Mouse (Mus musculus) heart, embryonic 16.5 days (tissue): ENCODE data around the gene Nbr1. TPM values are rescaled to one million over a fixed set of nuclear protein-coding genes. Genes with fewer than 3 reads are reported as not detected.
"Not testable (repeated sequence)": the region's sequence is repeated elsewhere in the genome, so short reads cannot be mapped to it uniquely, and the experiment has no call there.

Source experiments
- ATAC-seq: fragments of 200-750 bp; cut with Nextera tagmentation; replicated peaks from 2 replicates; pipeline ENCODE4 v1.8.0; 2017; ENCODE audit warnings: moderate number of reproducible peaks; ENCODE audit not compliant: insufficient read depth, low FRiP score; ENCODE audit errors: extremely low read depth
- H3K27ac ChIP-seq: fragments of 300-500 bp; sonication (generic); 2 replicates; pipeline ENCODE4 v1.5.1; 2014; ENCODE audit warnings: mild to moderate bottlenecking, low read length, control low read depth, moderate library complexity
- H3K27me3 ChIP-seq: fragments of 300-500 bp; sonication (generic); 2 replicates; pipeline ENCODE4 v1.6.1; 2014; ENCODE audit warnings: low read length, mixed read lengths; ENCODE audit not compliant: control insufficient read depth, insufficient read depth
- H3K36me3 ChIP-seq: fragments of 300-500 bp; sonication (generic); 2 replicates; pipeline ENCODE4 v1.6.1; 2014; ENCODE audit not compliant: control insufficient read depth, insufficient read depth
- H3K4me1 ChIP-seq: fragments of 300-500 bp; sonication (generic); 2 replicates; pipeline ENCODE4 v1.6.1; 2014; ENCODE audit warnings: low read length, mixed read lengths; ENCODE audit not compliant: control insufficient read depth, insufficient read depth
- H3K4me2 ChIP-seq: fragments of 300-500 bp; sonication (generic); 2 replicates; pipeline ENCODE4 v1.6.1; 2014; ENCODE audit warnings: low read depth, mild to moderate bottlenecking, control low read depth, low read length
- H3K4me3 ChIP-seq: fragments of 300-500 bp; sonication (generic); 2 replicates; pipeline ENCODE4 v1.5.1; 2014; ENCODE audit warnings: mild to moderate bottlenecking, control low read depth, low read length
- H3K9ac ChIP-seq: fragments of 300-500 bp; sonication (generic); 2 replicates; pipeline ENCODE4 v1.6.1; 2014; ENCODE audit warnings: low read length, control low read depth
- H3K9me3 ChIP-seq: fragments of 300-500 bp; sonication (generic); replicated peaks from 2 replicates; pipeline ENCODE4 v1.6.1; 2016; ENCODE audit warnings: low read length; ENCODE audit not compliant: control insufficient read depth
- WGBS: fragments of 180-500 bp; shearing (Covaris S2); extraction: QIAGEN DNeasy Blood & Tissue Kit; methylation state at CpG from one replicate; pipeline ENCODE4 v1.1.7; 2014; 5-methylcytosine and 5-hydroxymethylcytosine counted together
- polyA plus RNA-seq: library from polyadenylated mRNA; unstranded; fragments of >200 nt; fragmentation: Nextera tagmentation; extraction: Ambion mirVana; gene quantifications from 2 replicates; pipeline ENCODE4 v1.2.1, GENCODE M21; 2015

The Nbr1 gene
- polyA plus RNA-seq, 1 experiment from 2014 or later, result 65.5 TPM

DNA sequence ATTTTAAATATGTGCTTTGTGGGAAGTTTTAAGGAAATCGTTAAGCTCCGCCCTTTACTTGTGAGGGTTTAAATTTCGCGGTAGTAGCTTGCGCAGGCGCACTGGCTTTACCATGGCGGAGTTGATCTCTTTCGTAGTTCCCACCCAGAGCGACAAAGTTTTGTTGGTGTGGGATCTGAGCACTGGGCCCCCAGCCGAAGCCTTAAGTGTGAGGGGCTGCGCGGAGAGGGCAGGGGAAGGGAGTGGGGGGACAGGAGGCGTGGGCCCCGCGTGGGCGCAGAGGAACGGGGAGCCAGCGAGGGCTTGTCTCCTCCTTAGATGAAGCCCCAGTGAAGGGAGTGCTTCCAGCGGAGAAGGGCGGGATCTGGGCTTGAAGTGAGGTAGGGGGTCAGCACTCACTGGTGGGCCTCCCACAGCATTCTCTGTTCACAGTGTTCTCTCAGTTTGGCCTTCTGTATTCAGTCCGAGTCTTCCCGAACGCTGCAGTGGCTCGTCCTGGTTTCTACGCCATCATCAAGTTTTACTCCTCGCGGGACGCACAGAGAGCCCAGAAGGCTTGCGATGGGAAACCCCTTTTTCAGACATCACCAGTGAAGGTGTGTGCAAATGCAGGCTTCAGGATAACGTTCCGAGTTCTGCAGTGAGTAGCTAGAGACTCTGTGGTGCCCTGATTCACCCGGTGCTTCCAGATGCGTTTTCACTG lies 76.1 kb downstream of the Nbr1 start:
- Histone ChIP-seq H3K27me3 (no peaks in the 10 kb centered on the region), H3K9ac (peak overlapping the region; percentile 95), H3K36me3 (peaks cover 5% of the 10 kb centered on the region; the same call in 1 of the 2 replicates), H3K4me1 (peaks cover 5% of the 10 kb centered on the region), H3K4me3 (peak overlapping the region; percentile 71), H3K4me2 (peak overlapping the region; percentile 85), H3K9me3 (no peaks in the 10 kb centered on the region), H3K27ac (peak overlapping the region; percentile 99)
- WGBS, result under 1% methylated on average over 33 of the region's 33 CpGs
- peak; percentile 42; the same call in 1 of the 2 replicates for ATAC-seq

DNA sequence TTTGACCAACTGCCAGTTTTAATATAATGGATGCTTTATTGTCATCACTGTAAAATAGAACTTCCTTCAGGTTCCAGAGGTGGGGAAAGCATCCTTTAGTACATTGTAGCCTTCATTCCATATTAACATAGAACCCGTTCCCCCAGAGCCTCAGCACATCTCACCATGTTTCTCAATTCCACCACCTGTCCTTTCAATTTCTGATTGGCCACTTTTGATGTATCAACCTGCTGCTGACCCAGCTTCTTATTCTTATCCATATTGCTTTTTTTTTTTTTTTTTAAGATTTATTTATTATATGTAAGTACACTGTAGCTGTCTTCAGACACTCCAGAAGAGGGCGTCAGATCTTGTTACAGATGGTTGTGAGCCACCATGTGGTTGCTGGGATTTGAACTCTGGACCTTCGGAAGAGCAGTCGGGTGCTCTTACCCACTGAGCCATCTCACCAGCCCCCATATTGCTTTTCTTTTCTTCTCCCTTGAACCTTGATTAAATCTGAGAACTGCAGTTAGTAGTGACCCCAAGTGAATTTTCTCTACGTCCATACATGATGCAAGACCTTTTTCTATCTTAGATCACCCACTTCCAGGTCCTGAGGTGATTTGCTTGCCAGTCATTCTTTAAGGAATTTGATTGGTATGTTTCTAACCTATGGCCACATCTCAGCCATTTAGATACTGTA lies 76.9 kb downstream of the Nbr1 start:
- H3K27ac ChIP-seq, H3K4me3 ChIP-seq, H3K9ac ChIP-seq, ATAC-seq, H3K36me3 ChIP-seq, H3K4me1 ChIP-seq, H3K27me3 ChIP-seq, H3K9me3 ChIP-seq: not testable (repeated sequence)
- peak overlapping the region; percentile 85 for H3K4me2 ChIP-seq
- WGBS, result 71% methylated on average over 4 of the region's 5 CpGs

Other genes starting within 250 kb of the Nbr1 start
- 135 TPM in 2 replicates for gene Becn1, start 249.9 kb upstream of the Nbr1 start, polyA plus RNA-seq
- gene Psme3, start 235.9 kb upstream of the Nbr1 start, polyA plus RNA-seq, result 94.1 and 103 TPM in 2 replicates
- 0.89 and 0.92 TPM in 2 replicates for gene Aoc2, start 227.1 kb upstream of the Nbr1 start, polyA plus RNA-seq
- 2.2 and 2.6 TPM in 2 replicates for gene Aoc3, start 221.5 kb upstream of the Nbr1 start, polyA plus RNA-seq
- not detected in 2 replicates for gene G6pc, start 184.6 kb upstream of the Nbr1 start, polyA plus RNA-seq
- gene Aarsd1, start 134.5 kb upstream of the Nbr1 start, polyA plus RNA-seq, result 42.8 and 44.6 TPM in 2 replicates
- 15.8 and 17.2 TPM in 2 replicates for gene Gm27029, start 127.4 kb upstream of the Nbr1 start, polyA plus RNA-seq
- 15.4 and 17.0 TPM in 2 replicates for gene Rundc1, start 127.1 kb upstream of the Nbr1 start, polyA plus RNA-seq
- gene Ptges3l, start 126.8 kb upstream of the Nbr1 start, polyA plus RNA-seq, result 78.9 and 83.6 TPM in 2 replicates
- 166 and 174 TPM in 2 replicates for gene Rpl27, start 109.9 kb upstream of the Nbr1 start, polyA plus RNA-seq
- 25.1 and 31.9 TPM in 2 replicates for gene Ifi35, start 103.7 kb upstream of the Nbr1 start, polyA plus RNA-seq
- 7.9 and 8.2 TPM in 2 replicates for gene Rnd2, start 87.2 kb upstream of the Nbr1 start, polyA plus RNA-seq
- gene Vat1, start 85.9 kb upstream of the Nbr1 start, polyA plus RNA-seq, result 33.0 and 37.9 TPM in 2 replicates
- 5.8 and 7.1 TPM in 2 replicates for gene Brca1, start 194 bp upstream of the Nbr1 start, polyA plus RNA-seq
- gene Tmem106a, start 30.1 kb downstream of the Nbr1 start, polyA plus RNA-seq, result 3.5 and 4.3 TPM in 2 replicates
- gene Gm11634, start 47.1 kb downstream of the Nbr1 start, polyA plus RNA-seq, result not detected in 2 replicates
- 48.5 and 53.1 TPM in 2 replicates for gene Rdm1, start 75.0 kb downstream of the Nbr1 start, polyA plus RNA-seq
- 6.4 and 7.8 TPM in 2 replicates for gene Arl4d, start 113.4 kb downstream of the Nbr1 start, polyA plus RNA-seq
- gene Dhx8, start 180.8 kb downstream of the Nbr1 start, polyA plus RNA-seq, result 19.4 and 19.5 TPM in 2 replicates
- gene Etv4, start 233.2 kb downstream of the Nbr1 start, polyA plus RNA-seq, result 3.3 and 4.2 TPM in 2 replicates